Mouse (Mus musculus) 3T3-L1 (cell line): Measurements from ENCODE around the gene Tjp2.

Experiments
- DNase-seq: peaks from one replicate; pipeline ENCODE4 v3.0.0-alpha.2; 2015; ENCODE audit warnings: low read depth, low spot score

Tjp2 gene

DNA sequence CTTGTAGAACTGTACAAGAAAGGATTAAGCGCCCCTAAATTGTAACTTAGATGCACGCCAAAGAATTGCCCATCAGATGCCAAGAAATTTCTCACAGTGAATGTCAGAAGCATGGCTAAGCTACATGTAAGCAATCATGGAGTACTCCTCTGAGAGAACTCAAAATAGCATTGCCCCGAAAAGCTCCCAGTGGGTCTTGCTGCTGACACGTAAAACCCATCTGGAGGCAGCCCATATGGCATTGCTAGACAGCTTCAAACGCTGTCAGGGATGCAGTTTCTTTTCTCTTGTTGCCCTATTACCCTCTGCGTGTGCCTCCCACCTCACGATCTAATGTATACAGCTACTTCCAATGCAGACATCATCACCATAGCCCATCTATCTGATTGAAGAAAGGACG is 166.0 kb downstream of the Tjp2 start:
- DNase-seq = no peak

- DNase-seq = no peak
Observed at GRCm38 (mm10) chr19:24058021-24058420, 166.8 kb downstream of the Tjp2 start.

DNA sequence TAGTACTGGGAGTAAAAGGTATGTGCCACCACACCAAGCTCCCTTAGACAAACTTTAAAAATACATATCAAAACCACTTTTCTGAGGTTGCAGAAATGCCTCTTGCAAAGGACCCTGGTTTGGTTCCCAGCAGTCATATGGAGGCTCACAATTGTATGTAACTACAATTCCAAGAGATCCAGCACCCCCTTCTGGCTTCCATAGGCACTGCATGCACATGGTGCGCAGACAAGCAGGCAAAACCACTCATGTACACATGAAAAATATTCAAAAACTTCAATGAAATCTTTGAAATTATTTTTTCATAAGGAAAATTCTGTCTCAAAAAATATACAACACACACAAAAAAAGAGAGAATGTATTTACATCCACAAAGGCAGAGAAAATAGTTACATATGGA is 167.9 kb downstream of the Tjp2 start:
- no peak for DNase-seq

DNA sequence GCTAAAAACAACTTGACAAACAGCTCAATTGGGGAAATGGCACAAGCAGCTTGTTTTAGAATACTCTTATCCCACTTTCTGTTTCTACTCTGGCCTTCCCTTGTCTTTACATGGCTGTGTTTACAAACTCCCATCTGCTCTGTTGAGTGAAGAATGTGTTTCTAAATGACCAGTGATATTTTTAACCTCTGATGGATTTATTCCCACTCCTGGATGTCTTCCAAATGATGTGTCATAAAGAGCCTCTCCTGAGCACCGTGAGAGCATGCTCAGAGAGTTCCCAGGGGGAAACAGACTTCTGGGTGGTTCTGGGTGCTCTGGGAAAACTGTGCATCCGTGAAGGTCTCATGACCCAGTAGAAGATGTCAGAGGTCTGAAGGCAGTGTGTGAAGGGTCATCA is 169.9 kb downstream of the Tjp2 start:
- DNase-seq = peak; percentile 97

DNA sequence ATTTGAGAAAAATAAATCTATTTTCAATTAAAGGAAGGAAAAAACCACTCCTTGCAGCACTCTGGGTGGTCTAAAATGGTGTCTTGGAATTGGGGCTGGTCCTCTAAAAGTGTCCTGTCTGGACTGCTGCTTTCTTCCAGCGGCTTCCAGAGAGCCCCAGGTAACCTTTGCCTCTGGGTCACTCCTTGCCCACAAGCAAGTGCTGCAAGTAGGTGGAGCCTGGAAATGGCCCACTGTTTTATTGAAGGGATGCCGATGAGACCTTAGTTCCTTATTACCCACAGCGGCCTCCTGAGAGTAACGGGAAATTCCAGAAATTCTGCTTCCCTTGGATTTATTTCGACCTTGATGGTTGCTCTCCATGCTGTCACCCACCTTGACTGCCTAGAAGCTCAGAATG is 170.6 kb downstream of the Tjp2 start:
- DNase-seq = peak; percentile 33

GRCm38 (mm10) chr19:24050514-24050913 is 174.3 kb downstream of the Tjp2 start:
- DNase-seq = peak; percentile 40

- no peak for DNase-seq
Observed at GRCm38 (mm10) chr19:24049329-24049728, 175.5 kb downstream of the Tjp2 start.

DNA sequence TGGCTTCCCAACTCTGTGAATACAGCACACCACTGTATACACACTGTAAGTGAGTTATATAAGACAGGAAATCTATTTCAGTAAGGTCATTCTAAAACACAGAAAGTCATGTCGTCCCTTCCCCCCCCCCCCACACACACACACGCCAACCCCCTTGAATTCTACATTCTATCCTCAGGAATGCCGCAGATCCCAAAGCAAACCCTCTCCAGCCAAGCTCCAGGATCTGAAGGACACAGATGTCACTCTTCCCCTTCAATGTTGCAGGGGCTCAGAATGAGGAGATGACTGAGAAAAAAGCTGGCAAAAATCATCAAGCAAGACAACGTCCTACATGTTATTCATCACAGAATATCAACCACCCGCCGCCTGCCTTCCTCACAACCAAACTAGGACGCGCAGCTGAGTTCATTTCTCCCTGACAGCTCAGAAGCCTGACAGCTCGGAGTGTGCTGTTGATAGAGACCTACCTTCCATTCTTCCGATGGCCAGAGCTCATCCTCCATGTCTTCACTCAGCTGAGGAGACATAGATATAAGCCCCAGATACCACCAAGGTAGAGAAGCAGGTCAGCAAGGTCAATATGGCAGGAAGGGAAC is 178.3 kb downstream of the Tjp2 start:
- no peak for DNase-seq
